Mouse (Mus musculus): Measurements from ENCODE around the gene Tmem14a.
"Not testable (repeated sequence)": the region's sequence is repeated elsewhere in the genome, so short reads cannot be mapped to it uniquely, and the experiment has no call there.

DNA sequence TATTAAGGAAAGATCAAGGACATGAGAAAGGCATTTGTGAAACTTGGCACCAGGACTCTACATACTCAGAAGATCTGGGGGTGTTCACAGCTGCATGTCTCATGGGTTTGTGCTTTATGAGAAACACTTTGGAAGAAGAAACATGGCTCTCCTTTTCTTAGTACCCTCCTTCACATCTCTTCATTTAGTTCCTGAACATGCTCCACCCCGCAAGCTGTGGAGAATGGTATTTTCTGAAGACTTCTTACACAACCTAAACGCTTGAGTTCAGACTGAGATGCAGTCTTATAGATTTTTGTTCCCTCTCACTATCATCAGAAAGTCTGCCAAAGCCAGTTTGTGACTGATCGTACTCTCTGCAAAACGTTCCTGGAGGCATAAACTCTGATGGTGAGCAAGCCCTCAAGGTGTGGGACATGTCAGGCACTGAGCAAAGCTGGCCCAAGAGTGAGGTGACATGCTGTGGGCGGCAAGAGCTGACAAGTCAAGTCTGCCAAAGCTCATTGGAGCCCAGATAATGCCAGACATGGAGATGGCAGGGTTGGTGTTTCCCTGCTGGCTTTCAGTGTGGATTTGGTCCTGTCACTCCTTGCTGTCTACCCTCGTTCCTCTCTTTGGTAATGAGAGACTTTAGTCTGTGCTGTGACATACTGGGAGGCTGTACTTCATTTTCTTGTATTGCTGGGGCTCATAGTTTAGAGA lies 4.2 kb upstream of the Tmem14a start:
- not testable (repeated sequence) for TF ChIP-seq CTCF (IDR thresholded peaks at IDR 0.05; ENCODE audit: extremely low read depth, insufficient read depth, insufficient read length, insufficient replicate concordance); POLR2A (IDR thresholded peaks at IDR 0.05; ENCODE audit: low read depth, low read length)
